Mouse (Mus musculus) kidney, postnatal 10 days (tissue): ENCODE data around the gene Ptgir.
A peak's percentile ranks its signal among the peaks of the same experiment; 100 is the strongest.

ENCODE experiments used
- DNase-seq: peaks from one replicate; pipeline ENCODE4 v3.0.0; 2021; ENCODE audit warnings: mixed read lengths

The Ptgir gene

DNA sequence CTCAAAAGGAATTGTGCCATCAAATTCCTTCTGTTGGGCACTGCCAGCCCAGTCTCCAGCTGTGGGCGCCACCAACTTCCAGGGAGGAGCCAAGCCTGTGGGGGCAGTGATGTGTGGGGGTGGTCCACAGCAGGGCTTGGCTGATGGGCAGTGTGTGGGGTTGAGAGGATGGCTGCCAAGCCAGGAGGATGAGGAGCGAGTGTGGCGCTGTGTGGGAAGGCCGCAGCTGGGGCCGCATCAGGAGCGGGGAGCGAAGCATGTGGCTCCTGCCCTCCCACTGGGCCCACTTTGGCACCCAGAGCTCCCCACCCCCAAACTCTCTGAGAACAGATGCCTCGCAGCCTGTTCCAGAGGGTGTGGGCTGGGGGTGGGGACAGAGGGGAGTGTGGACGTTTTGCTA, 11.7 kb downstream of the Ptgir start:
- no peak for DNase-seq

DNA sequence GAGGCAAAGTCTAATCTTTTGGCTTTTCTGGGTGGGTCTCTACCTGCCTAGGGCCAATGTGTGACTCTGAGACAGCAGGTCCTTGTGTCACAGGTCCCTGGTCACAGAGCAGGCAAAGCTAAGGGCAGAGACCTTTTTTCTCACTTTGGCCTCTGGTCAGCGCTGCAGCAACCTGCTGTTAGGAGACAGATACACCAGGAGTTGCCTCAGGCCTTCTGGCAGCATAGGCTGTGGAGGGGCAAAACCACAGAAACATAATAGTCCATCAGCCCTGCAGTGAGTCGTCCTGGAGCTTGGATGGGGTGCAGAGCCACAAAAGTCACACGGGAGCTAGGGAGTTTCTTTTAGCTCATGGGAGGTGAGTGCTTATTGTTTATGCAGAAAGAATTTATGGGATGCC, 12.4 kb downstream of the Ptgir start:
- DNase-seq = no peak

- no peak for DNase-seq
Observed at GRCm38 (mm10) chr7:16919395-16920149, 13.3 kb downstream of the Ptgir start.

DNA sequence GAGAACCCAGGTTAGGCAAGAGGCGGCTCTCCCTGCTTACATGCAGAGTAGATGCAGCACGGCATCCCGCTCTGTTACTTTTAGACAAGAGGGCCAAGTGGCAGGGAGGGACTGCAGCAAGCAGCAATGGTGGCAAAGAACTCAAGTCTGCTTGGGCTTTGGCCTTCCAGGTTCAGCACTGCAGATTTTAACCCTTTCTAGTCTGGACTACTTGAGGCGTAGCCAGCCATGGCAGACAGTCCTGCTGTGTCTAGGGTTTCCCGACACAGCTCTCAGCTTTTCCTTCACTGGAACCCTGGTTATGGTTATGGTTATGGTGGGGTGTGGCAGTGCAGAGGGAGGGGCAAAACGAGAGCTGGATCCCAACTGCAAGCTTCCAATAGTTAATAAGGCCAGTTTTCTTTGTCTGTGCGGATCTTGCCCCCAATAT, 13.9 kb downstream of the Ptgir start:
- no peak for DNase-seq

DNA sequence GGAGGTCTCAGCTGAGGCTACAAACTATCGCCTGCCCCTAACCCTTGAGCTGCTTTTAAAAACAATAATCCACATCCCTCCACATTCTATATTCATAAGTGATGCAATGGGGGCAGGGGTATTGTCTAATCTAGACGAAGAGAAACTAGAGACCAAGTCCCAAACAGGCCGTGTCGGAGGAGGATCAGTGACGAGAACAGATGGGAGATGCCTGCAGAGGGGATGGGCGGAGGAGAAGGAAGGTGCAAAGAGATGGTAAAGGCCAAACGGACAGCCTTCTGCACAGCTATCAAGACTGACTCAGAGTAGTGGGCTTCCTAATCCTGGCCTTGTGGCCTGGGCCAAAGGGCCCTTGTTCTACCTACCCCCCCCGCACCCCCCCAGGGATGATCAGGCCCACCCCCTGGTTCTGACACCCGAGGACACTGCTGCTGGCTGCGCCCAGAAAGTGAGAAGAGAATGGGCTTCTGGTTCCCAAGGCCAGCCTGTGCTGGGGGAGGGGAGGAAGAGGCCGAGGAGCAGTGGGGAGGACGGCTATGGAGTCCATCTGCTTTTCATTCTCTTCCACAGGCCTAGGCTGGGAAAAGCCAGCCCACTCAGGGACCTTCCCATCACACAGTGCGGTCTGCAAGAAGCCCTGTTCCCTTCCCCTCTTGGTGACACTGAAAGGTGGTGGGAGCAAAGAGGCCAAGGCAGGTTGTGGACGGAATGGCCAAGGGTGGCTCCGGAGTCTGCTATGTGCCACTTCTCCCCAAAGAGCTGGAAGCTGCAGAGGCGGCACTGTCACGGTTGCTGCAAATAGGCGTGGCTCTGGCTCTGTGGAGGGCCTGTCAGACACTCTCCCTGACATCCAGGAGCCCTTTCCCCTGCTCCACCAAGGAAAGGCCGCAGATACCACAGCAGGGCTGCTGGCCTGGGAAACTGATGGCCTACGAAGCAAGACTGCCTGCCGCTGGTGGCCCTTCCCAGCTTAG, 14.8 kb downstream of the Ptgir start:
- DNase-seq = peak; percentile 63

DNA sequence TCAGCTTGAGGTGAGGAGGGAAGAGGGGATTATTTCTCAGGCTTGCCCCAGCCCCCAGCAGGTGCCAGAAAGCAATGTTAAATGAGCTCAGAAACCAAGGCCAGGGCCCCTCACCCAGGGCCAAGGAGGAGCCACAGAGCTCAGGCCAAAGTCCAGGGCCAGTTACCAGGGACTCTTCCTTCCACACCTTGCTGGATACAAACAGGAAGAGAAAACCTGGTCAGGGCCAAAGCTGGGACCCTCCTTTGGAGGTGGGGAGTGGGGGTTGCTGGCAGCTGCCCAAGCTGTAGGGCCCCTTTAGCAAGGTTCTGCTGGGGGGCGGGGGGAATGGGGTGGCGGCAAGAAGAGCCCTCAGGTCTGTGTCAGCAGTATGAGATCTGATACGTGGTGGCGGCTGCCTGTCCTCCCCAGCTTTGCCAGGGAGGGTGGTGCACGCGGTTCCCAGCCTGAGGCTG, 15.6 kb downstream of the Ptgir start:
- DNase-seq = peak; percentile 60

DNA sequence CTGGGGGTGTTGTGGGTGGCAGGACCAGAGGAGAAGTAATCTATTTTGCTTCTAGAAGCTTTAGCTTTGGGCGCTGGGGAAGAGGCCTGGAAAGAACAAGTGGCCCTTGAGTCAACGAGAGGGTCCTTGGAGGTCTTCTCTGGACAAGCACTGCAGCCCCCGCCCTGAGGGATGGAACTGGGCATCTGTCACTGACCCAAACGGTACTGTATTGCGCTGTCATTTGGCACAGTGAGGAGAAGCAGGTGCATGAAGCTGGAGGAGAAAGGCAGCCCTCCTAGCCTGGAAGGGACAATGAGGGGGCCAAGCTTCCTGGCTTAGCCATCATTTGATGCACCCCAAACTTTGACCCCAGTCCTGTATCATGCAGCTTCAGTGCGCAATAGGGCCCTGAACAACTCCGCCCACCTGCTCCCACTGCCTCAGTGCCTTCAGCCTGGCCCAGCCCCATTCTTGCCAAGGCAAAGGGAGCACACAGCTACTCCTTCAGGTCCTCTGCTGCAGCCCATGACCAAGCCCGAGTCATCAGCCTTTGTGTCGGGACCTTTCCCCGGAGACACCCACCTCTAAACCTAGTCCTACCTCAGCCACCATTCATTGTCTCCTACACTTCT, 16.2 kb downstream of the Ptgir start:
- DNase-seq = peak; percentile 65

DNA sequence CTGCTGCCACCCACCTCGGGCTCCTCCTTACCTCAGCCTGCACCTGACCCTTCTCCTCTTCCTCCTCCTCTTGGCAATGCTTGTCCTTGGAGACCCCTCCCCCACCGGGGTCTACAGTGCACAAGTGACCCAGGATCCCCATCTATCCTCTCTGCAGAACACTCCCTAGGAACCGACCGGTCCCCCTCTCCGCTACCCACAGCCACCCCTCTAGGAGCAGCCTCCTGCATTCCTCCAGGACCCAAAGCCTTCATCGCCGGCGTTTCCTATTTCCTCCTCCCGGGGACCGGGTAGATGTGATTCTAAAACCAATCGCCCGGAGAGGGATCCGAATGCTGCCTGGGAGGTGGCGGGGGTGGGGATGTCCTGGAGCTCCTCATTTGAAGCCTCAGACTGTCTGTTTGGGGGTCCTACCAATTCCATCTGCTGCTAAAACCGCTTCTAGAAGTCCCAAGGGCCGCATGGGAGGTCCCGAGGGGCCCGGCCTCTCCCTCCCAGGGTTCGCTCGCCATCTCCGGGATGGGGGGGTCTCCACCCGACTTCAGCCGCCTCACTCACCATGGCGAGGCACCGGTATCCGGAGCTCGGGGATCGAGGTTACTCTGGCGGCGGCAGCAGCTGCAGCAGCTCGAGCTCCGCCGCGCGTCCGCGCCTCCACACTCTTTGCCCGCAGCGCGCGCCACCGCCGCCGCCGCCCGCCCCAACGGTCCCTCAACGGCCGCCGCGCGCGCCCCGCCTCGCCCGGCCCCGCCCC, 17.2 kb downstream of the Ptgir start:
- DNase-seq = no peak

DNA sequence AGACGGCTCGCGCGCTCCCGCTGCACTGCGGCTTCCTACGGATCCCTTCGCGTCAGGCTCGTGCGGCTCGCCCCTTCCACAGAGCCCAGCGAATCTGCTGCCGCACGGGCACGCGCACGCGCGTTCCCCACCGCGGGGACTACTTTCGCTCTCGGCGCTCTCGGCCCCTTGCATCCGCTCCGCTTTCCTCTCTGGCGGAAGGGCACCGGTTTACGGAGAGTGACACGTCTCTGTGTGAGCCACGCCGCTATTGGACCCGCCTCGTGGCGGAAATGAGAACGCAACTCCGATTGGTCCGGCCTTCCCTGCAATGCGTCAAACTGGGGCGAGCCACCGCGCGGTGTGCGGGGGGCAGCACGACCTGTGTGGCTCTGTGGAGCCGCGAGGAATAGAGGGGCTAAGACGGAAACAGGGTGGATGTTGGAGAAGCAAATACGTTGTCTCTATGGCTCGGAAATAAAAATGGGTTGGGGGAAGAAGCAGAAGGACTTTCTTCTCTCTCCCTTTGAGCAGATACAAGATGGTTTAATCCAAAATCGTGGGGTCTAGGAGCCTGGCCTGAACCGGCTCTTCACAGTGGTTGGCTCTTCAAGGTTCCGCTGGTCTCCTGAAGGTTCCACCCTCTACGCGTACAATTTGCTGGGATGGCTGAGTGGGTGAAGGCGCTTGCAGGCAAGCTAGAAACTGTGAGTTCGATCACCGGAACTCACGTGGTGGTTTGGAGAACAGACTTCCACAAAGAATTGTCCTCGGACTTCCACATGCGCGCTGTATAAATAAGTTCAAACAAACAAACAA, 17.9 kb downstream of the Ptgir start, which contains the start of gene Calm3:
Calm3 (minus strand) TSS at position 78 of the 798 bp plus-strand sequence.
- peak; percentile 100 for DNase-seq

DNA sequence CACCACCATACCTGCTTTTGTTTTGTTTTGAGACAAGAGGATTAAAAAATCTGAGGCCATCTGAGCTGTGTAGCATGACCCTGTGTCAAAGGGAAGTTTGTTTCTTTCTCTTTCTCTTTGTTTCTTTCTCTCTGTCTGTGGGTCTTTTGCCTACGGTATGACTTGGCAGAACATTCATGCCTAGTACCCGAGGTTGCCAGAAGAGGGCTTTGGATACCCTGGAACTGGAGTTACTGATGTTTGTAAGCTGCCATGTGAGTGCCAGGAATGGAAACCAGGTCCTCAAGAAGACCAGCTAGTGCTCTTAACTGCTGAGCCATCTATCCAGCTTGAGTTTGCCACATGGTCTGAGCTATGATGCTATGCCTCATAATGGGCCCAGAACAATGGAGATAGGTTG, 22.1 kb downstream of the Ptgir start:
- DNase-seq = no peak

- peak; percentile 85 for DNase-seq
Observed at GRCm38 (mm10) chr7:16930850-16931249, 24.6 kb downstream of the Ptgir start.

DNA sequence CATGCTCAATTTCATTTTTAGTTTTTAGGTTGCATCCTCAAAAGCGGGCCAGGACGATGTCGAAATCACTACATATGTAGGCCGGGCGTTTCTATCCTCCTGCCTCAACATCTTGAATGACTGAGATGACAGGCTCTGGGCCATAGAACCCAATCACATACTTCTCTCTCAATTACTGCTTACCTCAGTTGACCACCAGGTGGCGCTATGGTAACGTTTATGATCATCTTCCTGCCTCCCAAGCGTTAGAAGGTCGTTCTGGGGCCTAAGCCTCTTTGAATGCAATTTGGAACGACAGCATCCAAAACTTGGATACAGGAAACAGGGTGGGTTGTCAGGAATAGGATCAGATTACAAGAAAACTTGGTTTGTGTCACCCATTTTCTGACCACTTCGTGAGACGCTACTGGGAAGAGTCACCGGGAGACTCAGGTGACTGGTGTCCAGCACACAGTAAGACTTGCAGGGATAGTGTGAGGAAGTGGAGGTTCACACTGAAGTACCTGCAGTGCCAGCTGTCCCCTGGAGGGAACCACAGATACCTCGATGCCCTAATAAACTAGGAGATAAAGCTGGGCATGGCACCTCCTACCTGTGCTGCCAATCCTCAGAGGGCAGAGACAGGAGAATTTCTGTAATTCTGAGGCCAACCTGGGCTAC, 25.8 kb downstream of the Ptgir start:
- DNase-seq = peak; percentile 91

DNA sequence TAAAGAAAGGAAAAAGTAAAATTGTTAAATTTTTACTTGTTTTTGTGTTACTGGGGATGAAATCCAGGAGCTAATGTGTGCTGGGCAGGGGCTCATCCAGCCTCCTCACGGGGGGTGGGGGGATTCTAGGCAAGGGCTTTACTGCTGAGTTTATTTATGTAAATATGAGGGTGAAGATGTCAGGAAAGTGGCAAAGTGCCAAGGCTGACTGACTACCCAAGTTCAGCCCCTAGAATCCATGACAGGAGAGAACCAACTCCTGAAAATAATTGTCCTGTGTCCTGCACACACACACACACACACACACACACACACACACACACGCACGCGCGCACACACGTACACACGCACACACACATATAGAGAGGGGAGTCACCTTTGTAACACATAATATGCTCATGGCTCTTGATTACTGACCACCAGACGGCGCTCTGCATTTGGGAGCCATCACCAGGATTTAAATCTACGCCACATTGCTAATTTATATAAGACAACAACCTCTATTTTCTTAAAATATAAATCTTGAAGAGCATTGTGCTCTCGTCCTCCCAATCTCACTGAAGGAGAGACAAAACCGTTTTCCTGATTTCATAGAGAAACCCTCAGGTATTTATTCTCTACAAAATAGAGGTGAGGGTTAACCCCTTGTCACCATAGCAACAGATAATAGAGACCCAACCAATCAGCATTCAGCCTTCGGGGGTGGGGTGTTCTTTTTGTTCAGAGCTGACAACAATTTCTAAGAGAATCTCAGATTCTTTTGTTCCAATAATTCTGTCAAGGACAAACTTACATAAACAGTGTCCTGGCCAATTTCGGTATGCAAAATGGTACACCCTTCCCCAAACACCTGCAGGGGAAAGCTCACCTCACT, 26.7 kb downstream of the Ptgir start:
- peak; percentile 80 for DNase-seq

DNA sequence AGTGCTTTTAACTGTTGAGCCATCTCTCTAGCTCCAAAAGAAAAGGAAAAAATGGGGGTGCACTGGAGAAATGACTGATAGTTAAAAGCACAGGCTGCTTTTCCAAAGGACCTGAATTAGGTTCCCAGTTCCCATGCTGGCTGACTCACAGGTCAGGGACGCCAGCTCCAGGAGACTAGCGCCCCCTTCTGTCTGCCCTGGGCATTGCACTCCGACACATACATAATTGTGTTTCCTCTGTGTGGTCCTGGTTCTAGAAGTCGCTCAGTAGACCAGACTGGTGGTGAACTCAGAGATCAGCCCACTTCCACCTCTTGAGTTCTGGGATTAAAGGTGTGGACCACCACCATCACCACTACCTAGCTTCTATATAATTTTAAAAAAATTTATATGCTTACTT, 31.0 kb downstream of the Ptgir start:
- peak; percentile 34 for DNase-seq

DNA sequence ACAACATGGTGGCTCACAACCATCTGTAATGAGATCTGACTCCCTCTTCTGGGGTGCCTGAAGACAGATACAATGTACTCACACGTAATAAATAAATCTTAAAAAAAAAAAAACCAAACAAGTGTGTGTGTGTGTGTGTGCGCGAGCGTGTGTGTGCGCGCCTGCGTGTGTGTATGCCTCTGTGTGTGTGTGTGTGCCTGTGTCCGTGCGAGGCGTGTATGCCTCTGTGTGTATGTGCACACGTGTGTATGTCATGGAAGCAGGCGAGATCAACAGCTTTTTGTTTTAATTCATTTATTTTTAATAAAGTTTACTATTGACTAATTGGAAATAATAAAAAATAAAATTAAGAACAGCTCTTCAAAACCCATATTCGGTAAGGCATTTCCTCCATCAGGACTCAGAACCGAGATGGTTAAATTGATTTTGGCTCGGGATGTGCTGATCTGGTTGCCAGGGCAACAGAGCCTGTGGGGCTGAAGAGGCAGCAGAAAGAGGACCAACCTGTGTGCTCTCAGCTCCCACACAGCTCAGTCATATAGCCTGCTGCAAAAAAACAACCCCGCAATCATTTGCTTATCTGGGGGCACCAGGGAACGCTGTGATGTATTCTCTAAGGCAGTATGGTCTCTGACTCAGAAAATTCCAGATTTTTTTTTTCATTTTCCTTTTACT, 32.0 kb downstream of the Ptgir start:
- no peak for DNase-seq

GRCm38 (mm10) chr7:16940292-16940691, 34.0 kb downstream of the Ptgir start:
- DNase-seq = peak; percentile 52

DNA sequence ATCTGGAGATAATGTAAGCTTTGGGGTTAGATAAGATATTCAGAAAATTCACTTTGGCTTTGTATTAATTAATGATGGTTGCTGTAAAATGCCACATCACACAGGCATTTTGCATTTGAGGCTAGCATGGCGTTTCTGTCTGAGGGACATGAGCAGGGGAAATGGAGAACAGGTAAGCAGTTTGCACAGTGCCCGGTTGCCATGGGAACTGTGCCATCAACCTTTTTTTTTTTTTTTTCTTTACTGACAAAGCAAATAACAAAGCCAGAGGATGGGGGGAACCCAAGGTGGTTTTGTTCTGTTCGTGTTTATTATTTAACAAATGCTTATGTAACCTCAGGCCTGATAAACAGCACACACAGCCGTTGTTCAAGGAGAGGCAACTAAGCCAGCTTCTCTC, 36.6 kb downstream of the Ptgir start:
- no peak for DNase-seq

- peak; percentile 92 for DNase-seq
Observed at GRCm38 (mm10) chr7:16944061-16944807, 37.9 kb downstream of the Ptgir start, which contains the start of gene Pnmal2. Gene Pnmal2, plus strand, starts transcription at chr7:16944682.
